Mouse (Mus musculus) ovary, adult 2 months (tissue): ENCODE measurements around the gene Apol7c. TPM values are rescaled to one million over a fixed set of nuclear protein-coding genes. Genes with fewer than 3 reads are reported as not detected.

Source experiments
- polyA plus RNA-seq: library from polyadenylated mRNA; depleted of rRNA; stranded (reverse); fragments of >200 nt; gene quantifications from 2 replicates; pipeline ENCODE4 v1.2.3, GENCODE M21; 2012; rRNA removed

Gene Apol7c
- 0.24 and 0.35 TPM in 2 replicates for polyA plus RNA-seq

DNA sequence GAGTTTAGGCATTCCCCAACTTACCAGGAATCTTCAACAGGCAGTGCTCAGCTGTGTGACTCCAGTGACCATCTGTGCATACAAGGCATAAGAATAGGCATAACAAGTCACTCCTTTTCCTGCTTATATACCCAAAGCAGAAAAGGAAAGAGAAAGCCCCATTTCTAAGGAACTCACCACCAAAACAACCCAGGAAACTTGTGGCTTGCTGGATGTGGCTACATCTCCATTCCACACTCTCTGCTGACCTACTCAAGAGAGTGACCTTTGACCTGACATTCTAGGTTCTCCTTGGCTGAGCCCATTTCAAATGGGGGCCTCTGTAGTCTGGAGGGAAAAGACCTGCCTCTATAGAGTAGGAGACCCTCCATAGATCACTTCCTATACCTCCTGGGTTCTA lies at the start of gene Apol7c:
Apol7c (minus strand) TSS at position 101 of the 400 bp plus-strand sequence.

DNA sequence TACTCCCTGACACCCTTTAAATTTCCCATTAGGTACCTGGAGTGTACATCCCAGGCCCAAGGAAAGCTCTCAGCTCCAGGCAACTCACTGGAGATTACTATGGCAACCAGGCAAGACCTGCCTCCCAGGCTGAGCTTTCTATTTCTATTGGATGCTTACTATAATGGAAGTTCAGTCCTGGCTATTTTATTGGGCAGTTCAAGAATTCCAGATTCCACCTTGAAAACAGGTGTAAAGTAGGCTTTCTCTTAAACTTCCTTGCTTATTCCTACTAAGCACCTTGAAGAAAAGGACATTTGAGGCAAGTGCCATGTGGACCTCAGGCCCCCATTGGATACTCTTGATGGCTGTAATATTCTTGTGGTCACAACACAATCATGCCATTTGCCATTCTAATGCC lies 28.7 kb upstream of the Apol7c start, which contains the start of gene 1700025B11Rik:
1700025B11Rik (minus strand) TSS at position 101 of the 400 bp plus-strand sequence.

DNA sequence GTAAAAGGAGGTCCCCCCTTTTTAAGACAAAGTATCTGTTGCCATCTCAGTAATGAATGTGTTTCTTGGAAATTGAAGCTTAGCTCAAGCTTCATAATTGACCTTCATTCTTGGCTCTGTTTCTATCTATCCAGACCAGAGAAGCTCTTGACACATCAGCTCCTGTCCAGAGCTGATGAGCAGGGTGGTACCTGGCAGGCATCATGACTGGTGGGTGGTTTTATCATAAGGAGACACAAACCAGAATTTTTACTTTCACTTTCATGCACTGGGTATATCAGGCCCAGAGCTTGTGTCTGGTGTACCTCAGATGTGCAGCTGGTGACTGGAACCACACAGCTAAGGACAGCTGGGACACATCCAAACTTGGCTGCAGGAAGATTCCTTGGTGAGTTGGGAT lies 25.1 kb downstream of the Apol7c start, which contains the start of gene Apol11a:
Apol11a (plus strand) TSS at position 306 of the 400 bp plus-strand sequence.

DNA sequence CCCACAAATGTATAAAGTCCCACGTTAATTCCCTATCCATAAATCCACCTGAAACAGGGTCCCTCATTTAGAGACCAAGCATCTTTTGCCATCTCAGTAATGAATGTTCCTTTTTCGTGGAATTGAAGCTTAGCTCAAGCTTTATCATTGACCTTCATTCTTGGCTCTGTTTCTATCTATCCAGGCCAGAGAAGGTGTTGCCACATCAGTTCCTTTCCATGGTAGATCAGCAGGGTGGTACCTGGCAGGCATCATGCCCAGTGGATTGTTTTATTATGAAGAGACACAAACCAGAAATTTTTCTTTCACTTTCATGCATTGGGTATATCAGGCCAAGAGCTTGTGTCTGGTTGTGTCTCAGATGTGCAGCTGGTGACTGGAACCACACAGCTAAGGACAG lies 56.4 kb downstream of the Apol7c start, which contains the start of gene Apol10a:
Apol10a (plus strand) TSS at position 355 of the 400 bp plus-strand sequence.

Other genes starting within 250 kb of the Apol7c start
- gene Rbfox2, start 226.3 kb downstream of the Apol7c start, polyA plus RNA-seq: 165 and 174 TPM in 2 replicates
- gene Apol7a, start 134.2 kb downstream of the Apol7c start, polyA plus RNA-seq: 0.79 and 1.0 TPM in 2 replicates
- gene Apol9a, start 122.2 kb downstream of the Apol7c start, polyA plus RNA-seq: 4.2 TPM in 2 replicates
- gene Apol7b, start 85.8 kb downstream of the Apol7c start, polyA plus RNA-seq: 0.12 and 0.51 TPM in 2 replicates
- gene Apol10a, start 56.3 kb downstream of the Apol7c start, polyA plus RNA-seq: not detected in 2 replicates
- gene Apol11a, start 25.0 kb downstream of the Apol7c start, polyA plus RNA-seq: 0.07 TPM in 1 of 2 replicates, not detected in the other
- not detected in 2 replicates for gene 1700025B11Rik, start 28.6 kb upstream of the Apol7c start, polyA plus RNA-seq
- gene Apol10b, start 62.8 kb upstream of the Apol7c start, polyA plus RNA-seq: 0.28 and 0.31 TPM in 2 replicates
- gene Gm36245, start 65.9 kb upstream of the Apol7c start, polyA plus RNA-seq: not detected in 2 replicates
- not detected in 2 replicates for gene Apol11b, start 110.0 kb upstream of the Apol7c start, polyA plus RNA-seq
- 2.0 and 3.4 TPM in 2 replicates for gene Apol7e, start 165.5 kb upstream of the Apol7c start, polyA plus RNA-seq
- 4.3 and 4.8 TPM in 2 replicates for gene Apol9b, start 195.7 kb upstream of the Apol7c start, polyA plus RNA-seq
- 0.07 TPM in 1 of 2 replicates, not detected in the other for gene Apol8, start 223.7 kb upstream of the Apol7c start, polyA plus RNA-seq